Mouse (Mus musculus) cortical plate, adult 2 months (tissue): Measurements from ENCODE around the gene Ubl5.

Source experiments
- CTCF ChIP-seq: fragments of 200-500 bp; IDR thresholded peaks from 2 replicates; pipeline ENCODE4 v1.5.1; 2011; ENCODE audit warnings: mild to moderate bottlenecking, control low read depth, low read length; ENCODE audit not compliant: insufficient read depth; ENCODE audit errors: extremely low read depth
- POLR2A ChIP-seq: fragments of 200-500 bp; IDR thresholded peaks from 2 replicates; pipeline ENCODE4 v1.6.1; 2011; ENCODE audit warnings: mild to moderate bottlenecking, low read length, control low read depth; ENCODE audit not compliant: insufficient read depth; ENCODE audit errors: extremely low read depth

GRCm38 (mm10) chr9:20651602-20652259 is 9.1 kb downstream of the Ubl5 start, which contains the start of gene Pin1:
- TF ChIP-seq CTCF: no peak
- peak; percentile 71 for TF ChIP-seq POLR2A
